Mouse (Mus musculus) retina, embryonic 14.5 days (tissue): Measurements from ENCODE around the gene Bach2.

Experiments used
- DNase-seq: peaks from one replicate; pipeline ENCODE4 v3.0.0-alpha.2; 2015; ENCODE audit warnings: low spot score

Bach2 gene

GRCm38 (mm10) chr4:32569995-32570938, 331.7 kb downstream of the Bach2 start:
- DNase-seq: no peak

- DNase-seq: no peak
Measured at GRCm38 (mm10) chr4:32570939-32571317, 332.3 kb downstream of the Bach2 start.

GRCm38 (mm10) chr4:32571441-32571840, 332.8 kb downstream of the Bach2 start:
- DNase-seq: no peak

GRCm38 (mm10) chr4:32572118-32572517, 333.5 kb downstream of the Bach2 start:
- DNase-seq: peak; percentile 81

- DNase-seq: no peak
Measured at GRCm38 (mm10) chr4:32573586-32573985, 335.0 kb downstream of the Bach2 start.

- DNase-seq: no peak
Measured at GRCm38 (mm10) chr4:32574604-32575003, 336.0 kb downstream of the Bach2 start.

GRCm38 (mm10) chr4:32575165-32575564, 336.6 kb downstream of the Bach2 start:
- DNase-seq: no peak

GRCm38 (mm10) chr4:32579850-32580249, 341.2 kb downstream of the Bach2 start:
- DNase-seq: no peak

GRCm38 (mm10) chr4:32584181-32584580, 345.6 kb downstream of the Bach2 start:
- no peak for DNase-seq

- DNase-seq: peak; percentile 83
Measured at GRCm38 (mm10) chr4:32586596-32586995, 348.0 kb downstream of the Bach2 start.

GRCm38 (mm10) chr4:32587543-32587942, 348.9 kb downstream of the Bach2 start:
- DNase-seq: no peak

- no peak for DNase-seq
Measured at GRCm38 (mm10) chr4:32588237-32588636, 349.6 kb downstream of the Bach2 start.

- DNase-seq: peak; percentile 79
Measured at GRCm38 (mm10) chr4:32601135-32601534, 362.5 kb downstream of the Bach2 start.

GRCm38 (mm10) chr4:32602660-32603059, 364.1 kb downstream of the Bach2 start, which contains the start of gene Gja10:
TSS of gene Gja10 (minus strand) at chr4:32602760.
- no peak for DNase-seq

GRCm38 (mm10) chr4:32615034-32615881, 376.7 kb downstream of the Bach2 start, which contains the start of gene Casp8ap2:
TSS of gene Casp8ap2 (plus strand) at chr4:32615451.
- peak; percentile 99 for DNase-seq

GRCm38 (mm10) chr4:32621637-32622036, 383.0 kb downstream of the Bach2 start:
- DNase-seq: no peak
